Mouse (Mus musculus) hindbrain, embryonic 12.5 days (tissue): Measurements from ENCODE around the gene Scgb2b12. TPM values are rescaled to one million over a fixed set of nuclear protein-coding genes. Genes with fewer than 3 reads are reported as not detected.
"Not testable (repeated sequence)": the region's sequence is repeated elsewhere in the genome, so short reads cannot be mapped to it uniquely, and the experiment has no call there.

Experiments
- ATAC-seq: fragments of 200-750 bp; cut with Nextera tagmentation; 2 replicates; pipeline ENCODE4 v1.8.0; 2017; ENCODE audit warnings: moderate TSS enrichment; ENCODE audit not compliant: low FRiP score
- H3K27ac ChIP-seq: fragments of 300-500 bp; sonication (generic); 2 replicates; pipeline ENCODE4 v1.5.1; 2016; ENCODE audit warnings: mild to moderate bottlenecking
- H3K27me3 ChIP-seq: fragments of 300-500 bp; sonication (generic); 2 replicates; pipeline ENCODE4 v1.6.1; 2016; ENCODE audit warnings: mild to moderate bottlenecking
- H3K36me3 ChIP-seq: fragments of 300-500 bp; sonication (generic); 2 replicates; pipeline ENCODE4 v1.6.1; 2016; ENCODE audit warnings: mild to moderate bottlenecking
- H3K4me1 ChIP-seq: fragments of 300-500 bp; sonication (generic); 2 replicates; pipeline ENCODE4 v1.6.1; 2016
- H3K4me2 ChIP-seq: fragments of 300-500 bp; sonication (generic); replicated peaks from 2 replicates; pipeline ENCODE4 v1.6.1; 2016; ENCODE audit warnings: mild to moderate bottlenecking
- H3K4me3 ChIP-seq: fragments of 300-500 bp; sonication (generic); 2 replicates; pipeline ENCODE4 v1.5.1; 2016; ENCODE audit warnings: mild to moderate bottlenecking
- H3K9ac ChIP-seq: fragments of 300-500 bp; sonication (generic); 2 replicates; pipeline ENCODE4 v1.6.1; 2016; ENCODE audit warnings: mild to moderate bottlenecking, moderate library complexity
- H3K9me3 ChIP-seq: fragments of 300-500 bp; sonication (generic); replicated peaks from 2 replicates; pipeline ENCODE4 v1.6.1; 2016; ENCODE audit warnings: mild to moderate bottlenecking
- WGBS: fragments of 180-500 bp; shearing (Covaris S2); methylation state at CpG from one replicate; pipeline ENCODE4 v1.1.7; 2016; 5-methylcytosine and 5-hydroxymethylcytosine counted together
- polyA plus RNA-seq: library from polyadenylated mRNA; unstranded; fragments of >200 nt; fragmentation: Nextera tagmentation; extraction: Ambion mirVana; gene quantifications from 2 replicates; pipeline ENCODE4 v1.2.1, GENCODE M21; 2016

Scgb2b12 gene
- polyA plus RNA-seq, result not detected in 2 replicates

GRCm38 (mm10) chr7:32327145-32327544 lies at the start of gene Scgb2b12:
Gene Scgb2b12 (minus strand): TSS chr7:32327245.
- ATAC-seq, H3K27me3 ChIP-seq, H3K4me3 ChIP-seq, H3K9ac ChIP-seq, H3K4me2 ChIP-seq, H3K9me3 ChIP-seq, H3K36me3 ChIP-seq, H3K4me1 ChIP-seq, H3K27ac ChIP-seq: not testable (repeated sequence)
- WGBS, result 75% methylated on average over 1 of the region's 1 CpGs

DNA sequence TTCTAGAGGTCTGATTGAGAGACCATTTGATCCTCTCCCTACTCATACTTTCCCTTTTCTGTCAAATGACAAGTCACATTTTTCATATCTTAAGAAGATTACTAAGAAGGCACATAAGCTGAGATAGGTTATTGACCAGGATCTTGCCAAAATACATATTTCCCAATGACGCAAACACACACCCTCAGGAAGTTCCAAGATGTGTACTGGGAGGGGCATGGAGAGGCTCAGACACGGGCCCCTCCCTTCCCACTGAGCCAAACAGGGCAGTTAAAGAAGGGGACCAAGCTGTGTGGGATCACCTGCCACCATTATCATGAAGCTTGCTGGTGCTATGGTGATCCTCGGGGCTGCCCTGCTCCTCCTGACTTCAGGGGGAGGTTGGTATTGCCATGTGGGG lies 6.8 kb upstream of the Scgb2b12 start, which contains the start of gene Scgb1b12:
Gene Scgb1b12, plus strand, starts transcription at position 301 of the 400 bp plus-strand sequence.
- not testable (repeated sequence) for H3K4me2 ChIP-seq, H3K9me3 ChIP-seq, H3K4me1 ChIP-seq, H3K36me3 ChIP-seq, ATAC-seq, H3K4me3 ChIP-seq, H3K9ac ChIP-seq, H3K27me3 ChIP-seq, H3K27ac ChIP-seq
- WGBS, result 87% methylated on average over 2 of the region's 3 CpGs

Other genes with a start within 250 kb of the Scgb2b12 start
- not detected in 2 replicates for gene Scgb1b10, start 226.4 kb downstream of the Scgb2b12 start, polyA plus RNA-seq
- gene Scgb2b11, start 116.1 kb downstream of the Scgb2b12 start, polyA plus RNA-seq, result not detected in 2 replicates
- gene Scgb1b11, start 104.4 kb downstream of the Scgb2b12 start, polyA plus RNA-seq, result not detected in 2 replicates
- not detected in 2 replicates for gene Scgb1b12, start 6.9 kb upstream of the Scgb2b12 start, polyA plus RNA-seq
- gene Scgb1b29, start 114.3 kb upstream of the Scgb2b12 start, polyA plus RNA-seq, result not detected in 2 replicates